Mouse (Mus musculus): ENCODE data around the gene Gm9767.
A peak's percentile ranks its signal among the peaks of the same experiment; 100 is the strongest.

The Gm9767 gene

GRCm38 (mm10) chr10:26077671-26078481, at the start of gene Gm9767:
Gene Gm9767 (plus strand): TSS chr10:26078255.
- DNase-seq (ENCODE audit: low spot score in 2 of 2) = peak; percentile 7 to 25

GRCm38 (mm10) chr10:26034931-26035330, 43.1 kb upstream of the Gm9767 start:
- DNase-seq (ENCODE audit: low spot score in 2 of 2) = peak; percentile 60 to 76

GRCm38 (mm10) chr10:26051177-26051576, 26.9 kb upstream of the Gm9767 start:
- DNase-seq (ENCODE audit: low spot score in 2 of 2) = no peak

- no peak for DNase-seq (ENCODE audit: low spot score in 2 of 2)
Observed at GRCm38 (mm10) chr10:26059662-26060307, 18.3 kb upstream of the Gm9767 start.

- no peak for DNase-seq (ENCODE audit: low spot score in 2 of 2)
Observed at GRCm38 (mm10) chr10:26063071-26063470, 15.0 kb upstream of the Gm9767 start.

GRCm38 (mm10) chr10:26071986-26072385, 6.1 kb upstream of the Gm9767 start:
- no peak for DNase-seq (ENCODE audit: low spot score in 2 of 2)

GRCm38 (mm10) chr10:26076949-26077348, 1.1 kb upstream of the Gm9767 start:
- DNase-seq (ENCODE audit: low spot score in 2 of 2) = no peak

- peak; percentile 63 to 66 for DNase-seq (ENCODE audit: low spot score in 2 of 2)
Observed at GRCm38 (mm10) chr10:26078521-26079142, 577 bp downstream of the Gm9767 start, which contains the start of gene Tmem200a. Gene Tmem200a (minus strand): TSS chr10:26079052.

GRCm38 (mm10) chr10:26079678-26080077, 1.6 kb downstream of the Gm9767 start:
- DNase-seq (ENCODE audit: low spot score in 2 of 2) = no peak

- DNase-seq (ENCODE audit: low spot score in 2 of 2) = no peak
Observed at GRCm38 (mm10) chr10:26082081-26082480, 4.0 kb downstream of the Gm9767 start.

GRCm38 (mm10) chr10:26103330-26103982, 25.4 kb downstream of the Gm9767 start:
- no peak for DNase-seq (ENCODE audit: low spot score in 2 of 2)

GRCm38 (mm10) chr10:26114409-26114808, 36.4 kb downstream of the Gm9767 start:
- no peak for DNase-seq (ENCODE audit: low spot score in 2 of 2)

GRCm38 (mm10) chr10:26119067-26119821, 41.2 kb downstream of the Gm9767 start:
- no peak for DNase-seq (ENCODE audit: low spot score in 2 of 2)

- DNase-seq (ENCODE audit: low spot score in 2 of 2) = peak in 1 of 2 experiments; percentile 10
Observed at GRCm38 (mm10) chr10:26119822-26120183, 41.7 kb downstream of the Gm9767 start.
